In genomic region chr2:154339356-154339755, GRCm38 (mm10) we compare ENCODE assay signal across 31 mouse cellular contexts. TPM values are rescaled to one million over a fixed set of nuclear protein-coding genes. Genes with fewer than 3 reads are reported as not detected.
DNase-seq lines count a peak whose midpoint lies in the region; ATAC-seq lines count a peak whose summit lies in the region.
"Had no signal": no experiment of that assay in that cellular context is flagged by ENCODE, and none has a peak within 500 bp of the region (broad histone marks: within the 10 kb centered on the region; RNA-seq: fewer than 3 reads in every experiment).

No protein-coding gene starts in this region.

- H3K27ac ChIP-seq in intestine, embryonic 14.5 days (ENCODE audit: low read depth) = no peak overlapping the region
- H3K27ac ChIP-seq in intestine, embryonic 15.5 days = no peak overlapping the region
- H3K27ac ChIP-seq: embryonic facial prominence, embryonic 10.5 days; embryonic facial prominence, embryonic 12.5 days; forebrain, embryonic 10.5 days; forebrain, embryonic 12.5 days had no signal

- no peak overlapping the region for H3K9ac ChIP-seq in intestine, embryonic 14.5 days (ENCODE audit: low read length)
- no peak overlapping the region for H3K9ac ChIP-seq in intestine, embryonic 15.5 days
- H3K9ac ChIP-seq: embryonic facial prominence, embryonic 12.5 days; forebrain, embryonic 12.5 days had no signal

- H3K4me2 ChIP-seq in intestine, embryonic 14.5 days (ENCODE audit: low read length) = no peak overlapping the region
- no peak overlapping the region for H3K4me2 ChIP-seq in intestine, embryonic 15.5 days (replicated peaks)
- H3K4me2 ChIP-seq: embryonic facial prominence, embryonic 12.5 days; forebrain, embryonic 12.5 days had no signal

- H3K4me3 ChIP-seq in intestine, embryonic 14.5 days (ENCODE audit: low read depth, low read length) = no peak overlapping the region
- no peak overlapping the region for H3K4me3 ChIP-seq in intestine, embryonic 15.5 days (replicated peaks)
- H3K4me3 ChIP-seq: embryonic facial prominence, embryonic 10.5 days; embryonic facial prominence, embryonic 12.5 days; forebrain, embryonic 10.5 days; forebrain, embryonic 12.5 days had no signal

- intact Hi-C loops in heart, postnatal 25 days (cut with DNase I) = no loop called here
- intact Hi-C loops in heart, postnatal 14 days (cut with DNase I) = no loop called here

- ATAC-seq in intestine, embryonic 14.5 days (replicated peaks; ENCODE audit: low FRiP score, low TSS enrichment, low read depth) = no peak
- ATAC-seq in intestine, embryonic 15.5 days = no peak
- ATAC-seq in erythroid progenitor cell, adult 5-6 weeks (replicated peaks; ENCODE audit: low FRiP score, poor library complexity, severe bottlenecking) = 0 out of 2 replicates have a peak, but pooled peaks have one; percentile 46
- ATAC-seq: activated CD4-positive, CD25-positive, alpha-beta regulatory T cell, adult 4 months; CD4-positive, CD25-positive, alpha-beta regulatory T cell, adult 4 months; forebrain, embryonic 14.5 days; forebrain, embryonic 16.5 days; Patski had no signal

- peaks cover 37% of the 10 kb centered on the region for H3K36me3 ChIP-seq in intestine, embryonic 14.5 days (ENCODE audit: control insufficient read depth, insufficient read depth, low read length)
- 0 out of 2 replicates have a peak, but pooled peaks cover 3% of the 10 kb centered on the region for H3K36me3 ChIP-seq in intestine, embryonic 15.5 days

- H3K9me3 ChIP-seq in intestine, embryonic 14.5 days (ENCODE audit: control insufficient read depth, low read length) = no peaks in the 10 kb centered on the region
- no peaks in the 10 kb centered on the region for H3K9me3 ChIP-seq in intestine, embryonic 15.5 days
- H3K9me3 ChIP-seq: embryonic facial prominence, embryonic 10.5 days; embryonic facial prominence, embryonic 12.5 days; forebrain, embryonic 10.5 days; forebrain, embryonic 12.5 days; G1E had no signal

- H3K27me3 ChIP-seq in intestine, embryonic 14.5 days (replicated peaks; ENCODE audit: control insufficient read depth, insufficient read depth, low read length) = no peaks in the 10 kb centered on the region
- no peaks in the 10 kb centered on the region for H3K27me3 ChIP-seq in intestine, embryonic 15.5 days (replicated peaks)
- H3K27me3 ChIP-seq: CH12.LX; embryonic facial prominence, embryonic 12.5 days; forebrain, embryonic 12.5 days; Patski had no signal

- H3K4me1 ChIP-seq in intestine, embryonic 14.5 days (replicated peaks; ENCODE audit: control insufficient read depth, insufficient read depth, low read length) = no peaks in the 10 kb centered on the region
- H3K4me1 ChIP-seq in intestine, embryonic 15.5 days (replicated peaks) = no peaks in the 10 kb centered on the region
- H3K4me1 ChIP-seq: embryonic facial prominence, embryonic 10.5 days; embryonic facial prominence, embryonic 12.5 days; forebrain, embryonic 10.5 days; forebrain, embryonic 12.5 days had no signal

- WGBS in intestine, embryonic 14.5 days = 63% methylated on average over 2 of the region's 2 CpGs
- 62% methylated on average over 2 of the region's 2 CpGs for WGBS in intestine, embryonic 15.5 days

- peak; percentile 20 for DNase-seq in intestine, embryonic 14.5 days (ENCODE audit: low spot score)
- DNase-seq in ES-CJ7 (ENCODE audit: low read depth, low spot score) (peak; percentile 60), R1 (ENCODE audit: low read depth, low spot score) (peak; percentile 61)
- DNase-seq in heart, adult 11 months = no peak
- no peak for DNase-seq in heart, postnatal 25 days (ENCODE audit: low spot score)
- DNase-seq in heart, postnatal 14 days = no peak
- DNase-seq: adrenal gland, adult 8-10 months; adrenal gland, postnatal 14 days; adrenal gland, postnatal 36 days; B cell, adult 2 months; cerebellum, adult 11-12 months; cerebellum, adult 2 months; cerebellum, adult 9-10 months; cerebellum, postnatal 10 days; cerebellum, postnatal 25 days had no signal

RNA-seq across cellular contexts. Expression of gene Bpifb9b, which starts 32.3 kb away (rescaled TPM):
- polyA plus RNA-seq in intestine, embryonic 14.5 days (2014; fragmentation: Nextera tagmentation; extraction: Ambion mirVana) = not detected in 2 replicates
- polyA plus RNA-seq in intestine, embryonic 15.5 days (2015; fragmentation: Nextera tagmentation; extraction: Ambion mirVana) = not detected in 2 replicates
- total RNA-seq in erythroid progenitor cell, adult 5-6 weeks (2015; ENCODE audit: low replicate concordance) = not detected in 2 replicates
- total RNA-seq in erythroid progenitor cell, adult 5-6 weeks (2017; ENCODE audit: low replicate concordance) = not detected in 2 replicates
- total RNA-seq in heart, postnatal 25 days (2021) = not detected
- not detected for total RNA-seq in heart, postnatal 14 days (2021)
- total RNA-seq: adrenal gland, adult 18-20 months; adrenal gland, postnatal 14 days; adrenal gland, postnatal 36 days; CH12.LX; G1E had no signal
- polyA plus RNA-seq: activated CD4-positive, CD25-positive, alpha-beta regulatory T cell, adult 4 months; CD4-positive, CD25-positive, alpha-beta regulatory T cell, adult 4 months; cerebellum, adult 2 months; cortical plate, adult 2 months; embryonic facial prominence, embryonic 10.5 days; embryonic facial prominence, embryonic 12.5 days; forebrain, embryonic 10.5 days; forebrain, embryonic 12.5 days; forebrain, embryonic 14.5 days; forebrain, embryonic 16.5 days; frontal cortex, adult 2 months; G1E; Patski had no signal

RNA-seq across cellular contexts. Expression of gene Cdk5rap1, which starts 33.5 kb away (rescaled TPM):
- polyA plus RNA-seq in intestine, embryonic 14.5 days (2014; fragmentation: Nextera tagmentation; extraction: Ambion mirVana) = 9.5 and 18.0 TPM in 2 replicates
- polyA plus RNA-seq in intestine, embryonic 15.5 days (2015; fragmentation: Nextera tagmentation; extraction: Ambion mirVana) = 16.9 and 18.1 TPM in 2 replicates
- 10.1 and 12.3 TPM in 2 replicates for total RNA-seq in erythroid progenitor cell, adult 5-6 weeks (2015; ENCODE audit: low replicate concordance)
- total RNA-seq in erythroid progenitor cell, adult 5-6 weeks (2017; ENCODE audit: low replicate concordance) = 8.2 and 28.1 TPM in 2 replicates
- 10 to 100 TPM; 23.1 to 25.6 TPM for total RNA-seq in heart, postnatal 25 days (2021)
- 10 to 100 TPM; 19.0 to 19.2 TPM for total RNA-seq in heart, postnatal 14 days (2021)

Comparison
In these comparisons a context has a peak if more than half of its experiments do, and no peak if none do; other contexts are left out.
1. DNase-seq: peak in intestine, embryonic 14.5 days (single experiment), ES-CJ7 (single experiment) and R1 (single experiment); none in heart, adult 11 months (single experiment), heart, postnatal 25 days (single experiment) and heart, postnatal 14 days (0 of 2).